Mouse (Mus musculus): ENCODE results near the gene Setd1b.

GRCm38 (mm10) chr5:123170365-123170764 is 28.4 kb downstream of the Setd1b start:
- no peak for TF ChIP-seq JUN (IDR thresholded peaks at IDR 0.05; ENCODE audit: insufficient read depth, low read depth, low read length)
- no peak for TF ChIP-seq JUND (conservative IDR thresholded peaks at IDR 0.05; ENCODE audit: low read depth, low read length)
- no peak for TF ChIP-seq ZNF384 (IDR thresholded peaks at IDR 0.05; ENCODE audit: low read depth, low read length)
- TF ChIP-seq POLR2A (IDR thresholded peaks at IDR 0.05; ENCODE audit: low read depth, low read length): no peak
- TF ChIP-seq MAX (IDR thresholded peaks at IDR 0.05; ENCODE audit: low read length): no peak
- TF ChIP-seq TCF12 (IDR thresholded peaks at IDR 0.05; ENCODE audit: low read depth, low read length): no peak
- no peak for TF ChIP-seq SMC3 (IDR thresholded peaks at IDR 0.05; ENCODE audit: low read depth, low read length)
- no peak for TF ChIP-seq CHD1 (IDR thresholded peaks at IDR 0.05; ENCODE audit: low read depth, low read length)
- no peak for TF ChIP-seq BHLHE40 (IDR thresholded peaks at IDR 0.05; ENCODE audit: low read depth, low read length)
- TF ChIP-seq CTCF (conservative IDR thresholded peaks at IDR 0.05 in 1 of 2, IDR thresholded peaks at IDR 0.05 in 1 of 2; ENCODE audit: low read depth in 2 of 2, low read length in 2 of 2): no peak
